Mouse (Mus musculus) G1E (cell line): ENCODE measurements at regions not wholly inside any gene's neighbourhood (a gene's known extent, or its start where the extent isn't known, plus 50 kb on each side); places are given as distances from the start of the nearest gene placed in this dataset.

ENCODE experiments used
- CTCF ChIP-seq: IDR thresholded peaks from 2 replicates; pipeline ENCODE4 v1.5.1; 2012; ENCODE audit warnings: low read depth, low read length, inconsistent platforms, mixed read lengths
- GATA1 ChIP-seq: IDR thresholded peaks from 2 replicates; pipeline ENCODE4 v1.6.1; 2012; ENCODE audit warnings: borderline replicate concordance, low read length, inconsistent platforms, mixed read lengths
- POLR2AphosphoS5 ChIP-seq: IDR thresholded peaks from 2 replicates; pipeline ENCODE4 v1.6.1; 2012; ENCODE audit warnings: low read depth, low read length, inconsistent platforms; ENCODE audit not compliant: insufficient replicate concordance
- TAL1 ChIP-seq: conservative IDR thresholded peaks from 2 replicates; pipeline ENCODE4 v1.6.1; 2012; ENCODE audit warnings: low read depth, low read length, inconsistent platforms, mixed read lengths

GRCm38 (mm10) chr13:52096506-52096905, 250.0 kb downstream of the Gadd45g start:
- TF ChIP-seq CTCF (no peak), GATA1 (no peak), TAL1 (no peak), POLR2AphosphoS5 (no peak)
